Mouse (Mus musculus) megakaryocyte, embryonic 14.5 days (primary cell): ENCODE results near the gene Pitpnm3.

Source experiments
- FLI1 ChIP-seq: IDR thresholded peaks from 2 replicates; pipeline ENCODE4 v1.6.1; 2012; ENCODE audit warnings: low read length, inconsistent platforms, mixed read lengths
- GATA1 ChIP-seq: IDR thresholded peaks from 3 replicates; pipeline ENCODE4 v1.6.1; 2012; ENCODE audit warnings: mixed read lengths, low read length, inconsistent platforms, borderline replicate concordance

DNA sequence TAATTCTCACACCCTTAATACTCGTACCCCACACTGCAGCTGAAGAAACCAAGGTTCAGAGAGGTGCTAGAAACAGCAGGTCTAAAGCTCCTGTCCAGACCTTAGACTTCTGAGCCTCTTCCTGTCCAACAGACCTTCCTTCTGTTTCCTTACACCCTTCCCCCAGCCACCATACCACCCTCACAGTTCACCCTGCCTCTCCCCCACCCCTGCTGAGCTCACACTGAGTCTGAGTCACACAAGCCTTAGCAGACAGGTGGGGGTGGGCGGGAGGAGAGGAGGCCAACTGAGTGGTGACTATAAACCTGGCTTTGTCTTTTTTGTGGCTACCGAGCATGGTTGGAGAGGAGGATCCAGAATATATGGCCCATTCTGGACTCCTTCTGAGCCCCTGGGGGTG lies 24.9 kb downstream of the Pitpnm3 start:
- TF ChIP-seq GATA1 (no peak), FLI1 (no peak)
